Mouse (Mus musculus) ES-E14 (cell line): ENCODE results near the gene Strn4.

Source experiments
- CHD2 ChIP-seq: IDR thresholded peaks from 2 replicates; pipeline ENCODE4 v1.6.1; 2014; ENCODE audit warnings: mild to moderate bottlenecking, low read depth, low read length, inconsistent platforms
- HCFC1 ChIP-seq: IDR thresholded peaks from 2 replicates; pipeline ENCODE4 v1.6.1; 2012; ENCODE audit warnings: low read length, inconsistent platforms, borderline replicate concordance; ENCODE audit not compliant: insufficient read depth
- MAFK ChIP-seq: IDR thresholded peaks from 2 replicates; pipeline ENCODE4 v1.6.1; 2014; ENCODE audit warnings: mild to moderate bottlenecking, low read depth, low read length, inconsistent platforms; ENCODE audit not compliant: insufficient read depth
- ZC3H11A ChIP-seq: IDR thresholded peaks from 2 replicates; pipeline ENCODE4 v1.6.1; 2012; ENCODE audit warnings: low read depth, mild to moderate bottlenecking, inconsistent platforms, low read length, borderline replicate concordance
- ZNF384 ChIP-seq: IDR thresholded peaks from 2 replicates; pipeline ENCODE4 v1.6.1; 2012; ENCODE audit warnings: low read depth, low read length, inconsistent platforms

DNA sequence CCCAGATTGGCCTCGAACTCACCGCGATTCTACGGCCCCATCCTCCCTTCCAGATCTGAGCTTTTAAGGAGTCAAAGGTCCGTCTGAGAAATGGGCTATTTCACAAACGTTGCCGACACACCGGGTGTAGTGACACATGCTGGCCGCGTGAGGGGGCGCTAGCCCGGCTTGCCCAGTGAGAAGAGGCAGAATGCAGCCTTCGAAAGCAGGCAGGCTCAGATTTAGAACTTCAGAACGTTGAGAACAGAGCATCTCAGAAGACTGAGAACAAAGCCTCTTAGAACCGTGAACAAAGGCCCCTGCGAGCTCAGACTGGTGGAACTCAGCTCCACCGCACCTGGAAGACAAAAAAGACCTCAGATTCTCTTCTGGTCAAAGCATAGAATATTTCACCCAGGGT is 58.5 kb downstream of the Strn4 start:
- TF ChIP-seq CHD2: no peak
- peak; percentile 59 for TF ChIP-seq ZC3H11A
- no peak for TF ChIP-seq MAFK
- TF ChIP-seq HCFC1: no peak
- TF ChIP-seq ZNF384: no peak
